Mouse (Mus musculus) kidney, adult 2 months (tissue): ENCODE measurements around the gene Sh2b1.

ENCODE experiments used
- CTCF ChIP-seq: fragments of 200-500 bp; conservative IDR thresholded peaks from 2 replicates; pipeline ENCODE4 v1.5.1; 2011; ENCODE audit warnings: low read depth, mild to moderate bottlenecking, control low read depth, low read length, moderate library complexity, mixed read lengths; ENCODE audit not compliant: insufficient read depth, insufficient read length
- POLR2A ChIP-seq: fragments of 200-500 bp; IDR thresholded peaks from one replicate; pipeline ENCODE4 v1.6.1; 2011; ENCODE audit warnings: low read depth, low read length, control low read depth

GRCm38 (mm10) chr7:126428631-126429502 lies 46.4 kb downstream of the Sh2b1 start, which contains the start of gene Rabep2:
- TF ChIP-seq CTCF, result no peak
- TF ChIP-seq POLR2A, result no peak
